Mouse (Mus musculus) adipocyte (in vitro differentiated cells): ENCODE results near the gene Stam2.

Source experiments
- DNase-seq: peaks from one replicate; pipeline ENCODE4 v3.0.0-alpha.2; 2016; ENCODE audit warnings: low spot score

Stam2 gene

DNA sequence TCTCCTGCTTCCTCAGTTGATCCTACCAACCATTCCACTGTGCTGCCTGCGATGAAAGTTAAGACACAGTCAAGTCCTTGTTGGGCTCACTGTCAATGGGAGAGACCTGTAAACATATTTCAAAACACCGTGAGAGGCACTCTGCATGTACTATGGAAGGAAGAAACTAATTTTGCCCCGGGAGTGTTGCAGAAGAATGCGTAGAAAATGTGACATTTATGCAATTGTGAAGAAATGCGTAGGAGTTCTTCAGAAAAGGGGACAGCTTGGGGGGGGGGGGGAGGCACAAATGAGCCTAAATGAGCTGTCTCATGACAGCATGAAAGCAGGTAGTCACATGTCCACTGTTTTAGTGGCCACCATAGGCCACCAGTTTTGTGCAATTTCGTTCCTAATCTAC, 90.5 kb downstream of the Stam2 start:
- no peak for DNase-seq

GRCm38 (mm10) chr2:52647255-52647998, 94.7 kb downstream of the Stam2 start:
- DNase-seq: no peak

GRCm38 (mm10) chr2:52643657-52644056, 98.4 kb downstream of the Stam2 start:
- no peak for DNase-seq
